Mouse (Mus musculus): Measurements from ENCODE around the gene D630036H23Rik.

D630036H23Rik gene

DNA sequence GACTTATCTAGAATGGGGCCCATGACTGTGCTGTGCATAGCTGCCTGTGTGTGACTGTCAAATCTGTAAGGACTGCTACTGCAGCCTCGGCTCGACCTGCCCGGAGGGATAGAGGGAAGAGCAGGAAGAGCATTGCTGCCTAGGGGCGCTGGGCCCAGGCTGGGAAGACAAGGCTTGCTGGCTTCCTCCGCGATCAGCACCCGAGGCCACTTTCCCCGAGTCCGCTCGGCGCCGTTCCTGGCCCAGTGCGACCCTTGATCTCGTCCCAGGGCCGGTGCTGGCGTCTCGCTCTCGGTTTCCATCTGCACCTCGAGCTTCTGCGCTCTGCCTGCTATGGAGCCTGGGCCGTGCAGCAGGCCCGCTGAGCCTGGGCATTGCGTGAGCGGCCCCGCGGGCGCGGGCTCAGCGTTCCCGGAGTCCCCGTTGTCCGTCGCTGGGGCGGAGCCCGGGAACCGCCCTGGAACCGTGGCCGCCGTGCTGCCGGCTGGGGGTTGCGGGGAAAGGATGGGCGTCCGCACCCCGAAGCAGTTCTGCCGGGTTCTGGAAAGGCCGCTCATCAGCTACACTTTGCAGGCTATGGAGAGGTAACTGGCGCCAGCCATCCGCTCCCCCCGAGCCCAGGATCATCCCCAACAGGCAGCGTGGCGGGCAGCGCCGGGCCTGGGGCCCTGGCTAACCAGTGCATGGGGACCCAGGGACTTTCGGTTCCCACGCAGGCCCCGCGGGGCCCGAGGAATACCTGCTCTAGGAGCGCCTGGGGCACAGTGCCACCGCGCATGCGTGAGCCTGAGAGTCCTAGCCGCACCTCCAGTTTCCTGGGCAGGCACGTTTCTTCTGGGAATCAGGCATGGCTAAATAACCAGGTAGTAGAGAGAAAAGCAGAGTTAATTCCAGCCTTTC lies at the start of gene D630036H23Rik, which contains the start of gene Ispd:
Gene D630036H23Rik, minus strand, starts transcription at position 741 of the 900 bp plus-strand sequence.
Gene Ispd, plus strand, starts transcription at position 10 of the 900 bp plus-strand sequence.
- DNase-seq (ENCODE audit: low spot score in 2 of 2) = peak; percentile 90 to 91

DNA sequence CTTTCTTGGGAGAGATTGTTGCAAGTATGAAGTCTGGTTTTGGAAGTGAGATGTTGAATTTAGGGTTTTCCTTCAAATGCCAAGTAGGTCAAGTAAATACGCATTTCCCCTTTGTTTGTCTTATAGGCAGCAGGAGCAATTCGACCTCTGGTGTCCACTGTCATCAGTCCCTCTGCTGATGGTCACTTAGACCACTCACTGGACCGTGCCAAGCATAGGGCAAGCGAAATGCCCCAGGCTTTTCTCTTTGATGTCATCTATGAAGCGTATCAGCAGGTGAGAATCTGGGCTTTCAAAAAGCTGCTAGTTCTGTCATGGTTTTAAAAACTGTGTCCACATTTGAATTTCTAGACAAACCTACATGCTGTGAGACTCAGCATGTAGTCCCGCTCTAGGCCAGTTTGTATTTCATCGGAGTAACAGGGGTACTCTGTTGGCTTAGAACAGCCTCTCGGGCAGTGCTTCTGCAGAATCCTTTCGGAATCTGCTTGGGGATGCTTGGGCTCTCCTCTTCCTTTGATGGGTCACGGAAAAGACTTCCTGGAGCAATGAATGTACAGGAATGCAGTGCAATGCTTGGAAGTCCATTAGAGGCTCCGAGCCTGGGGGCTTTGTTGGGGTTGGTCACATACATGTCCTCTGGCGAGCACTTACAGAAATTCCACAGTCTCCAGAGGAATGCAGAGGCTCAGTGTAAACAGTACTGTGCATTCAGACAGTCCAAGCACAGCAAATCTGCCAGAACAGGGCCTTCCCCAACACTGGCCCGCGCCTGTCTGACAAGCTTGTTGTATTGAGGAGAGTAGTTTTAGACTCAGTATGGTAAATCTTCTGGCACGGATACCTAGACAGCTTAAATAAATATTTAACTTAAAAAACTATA lies 44.4 kb upstream of the D630036H23Rik start:
- no peak for DNase-seq (ENCODE audit: low spot score in 2 of 2)

DNA sequence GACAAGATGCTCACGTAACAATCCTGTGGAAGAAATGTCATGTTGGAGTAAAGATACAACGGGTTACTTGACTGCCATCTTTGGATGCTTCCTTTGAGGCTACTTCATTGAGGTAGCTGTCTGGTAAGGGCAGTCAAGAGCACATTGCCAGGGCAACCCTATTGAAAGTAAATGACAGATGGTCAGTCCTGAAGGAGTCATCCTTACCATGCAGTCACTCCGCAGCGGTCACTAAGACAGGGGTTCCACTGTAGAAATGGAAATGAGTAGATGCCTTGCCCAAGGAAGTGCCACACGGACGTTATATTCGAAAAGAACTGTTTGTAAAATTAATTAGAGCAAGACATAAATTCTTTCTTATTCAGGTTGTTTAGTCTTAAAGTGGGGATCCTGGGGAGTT lies 43.3 kb upstream of the D630036H23Rik start:
- no peak for DNase-seq (ENCODE audit: low spot score in 2 of 2)

DNA sequence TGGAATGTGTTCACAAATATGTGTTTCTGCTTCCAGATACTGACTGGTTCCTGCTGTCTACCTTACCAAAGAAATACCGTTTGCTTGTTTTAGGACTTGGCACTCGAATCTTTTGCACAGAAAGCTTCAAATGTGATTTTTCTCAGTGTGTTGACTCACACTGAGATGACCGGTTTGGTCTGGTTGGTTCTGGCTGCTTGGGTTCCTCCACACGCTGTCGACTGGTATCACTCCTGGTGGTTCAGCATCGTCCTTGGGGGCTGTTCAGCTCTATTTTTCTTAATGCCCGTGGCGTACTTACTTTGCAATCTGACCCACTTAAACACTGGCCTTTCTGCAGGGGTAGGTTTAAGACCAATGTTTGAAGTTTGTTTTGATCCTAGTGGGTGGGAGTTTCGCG lies 41.7 kb upstream of the D630036H23Rik start:
- no peak for DNase-seq (ENCODE audit: low spot score in 2 of 2)

DNA sequence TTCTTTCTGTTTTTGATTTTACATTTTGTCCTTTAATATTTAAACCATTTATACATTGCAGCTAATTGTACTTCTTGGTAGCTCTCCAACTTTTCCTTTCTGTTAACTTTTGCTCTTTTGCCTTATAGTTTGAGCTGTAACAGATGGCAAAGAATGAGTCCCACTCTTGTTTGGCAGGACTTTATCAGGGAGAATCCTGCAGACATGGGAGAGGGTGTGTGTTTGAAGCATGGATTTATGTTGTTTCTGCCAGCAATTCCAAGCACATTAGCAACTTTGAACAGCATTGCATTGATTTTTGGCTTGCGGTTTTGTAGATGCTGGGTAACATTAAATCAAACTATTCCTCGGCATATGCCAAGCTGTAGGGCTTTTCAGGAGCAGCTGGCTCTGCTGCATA lies 13.1 kb upstream of the D630036H23Rik start:
- DNase-seq (ENCODE audit: low spot score in 2 of 2) = no peak

DNA sequence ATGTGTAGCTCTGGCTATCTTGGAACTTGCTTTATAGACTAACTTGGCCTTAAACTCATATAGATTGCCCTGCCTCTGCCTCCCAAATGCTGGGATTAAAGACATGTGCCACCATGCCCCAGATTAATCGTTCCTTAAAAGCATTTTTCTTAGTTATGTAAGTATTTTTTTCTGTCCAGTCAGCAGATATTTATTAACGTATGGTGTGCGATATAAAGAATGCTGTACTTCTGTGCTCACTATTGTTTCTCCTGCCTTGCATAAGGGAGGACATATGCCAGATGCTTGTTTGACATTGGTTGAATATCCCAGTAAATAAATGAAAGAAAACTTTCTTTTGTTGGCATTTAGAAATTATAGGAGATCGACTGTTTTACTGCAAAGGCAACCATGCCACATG lies 5.0 kb upstream of the D630036H23Rik start:
- DNase-seq (ENCODE audit: low spot score in 2 of 2) = no peak

DNA sequence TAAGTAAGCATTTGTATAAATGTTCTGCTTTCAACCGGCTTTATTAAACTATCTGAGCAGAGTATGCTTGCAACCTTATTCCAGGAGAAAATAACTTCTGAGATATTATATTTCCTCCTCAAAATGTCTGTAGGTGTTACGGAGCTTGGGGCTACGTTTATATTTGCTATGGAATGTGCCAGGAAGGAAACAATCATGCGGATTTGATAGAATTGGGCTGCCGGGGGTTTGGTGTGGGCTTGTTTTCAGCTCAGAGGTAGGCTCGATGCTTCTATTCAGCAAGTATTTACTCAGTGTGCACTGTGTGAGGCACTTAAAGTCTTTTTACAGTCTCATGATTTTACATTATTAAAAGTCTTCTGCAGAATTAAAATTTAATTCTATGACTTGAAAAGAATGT lies 3.4 kb upstream of the D630036H23Rik start:
- DNase-seq (ENCODE audit: low spot score in 2 of 2) = no peak

DNA sequence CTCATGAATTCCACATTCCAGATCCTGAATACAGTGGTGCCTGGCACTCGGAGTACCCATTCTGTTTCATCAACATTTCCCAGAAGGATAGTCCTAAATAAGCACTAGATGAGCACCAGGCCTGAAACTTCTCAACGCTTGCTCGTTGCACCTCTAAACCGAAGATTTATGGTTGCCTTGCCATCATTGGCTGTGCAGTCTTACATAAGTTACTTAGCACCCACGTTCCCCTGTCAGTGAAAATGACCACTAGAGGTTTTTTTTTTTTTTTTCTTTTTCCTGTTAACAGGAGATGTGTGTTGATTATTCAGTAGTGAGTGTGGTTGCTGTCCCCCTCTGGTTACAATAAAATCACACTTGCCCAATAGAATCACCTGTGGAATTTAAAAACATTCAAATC lies 1.2 kb downstream of the D630036H23Rik start:
- peak in 1 of 2 experiments; percentile 25 for DNase-seq (ENCODE audit: low spot score in 2 of 2)

DNA sequence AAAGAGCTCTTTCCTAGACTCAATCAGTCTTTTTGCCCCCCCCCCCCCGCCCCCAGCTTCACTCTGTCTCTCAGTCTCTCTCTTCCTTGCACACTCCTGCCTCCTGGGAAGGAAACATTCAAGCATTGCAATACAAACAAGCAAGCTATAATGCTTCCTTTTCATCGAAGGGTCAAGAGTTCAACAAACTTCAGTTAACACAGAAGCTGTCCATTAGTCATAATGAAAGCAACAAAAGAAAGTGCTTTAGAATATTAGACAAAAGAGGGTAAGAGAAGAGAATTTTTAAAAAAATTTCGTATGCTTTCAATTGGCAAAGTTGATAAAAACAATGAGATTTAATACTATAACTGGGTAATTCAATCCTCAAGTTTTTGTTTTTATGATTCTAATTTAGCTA lies 1.7 kb downstream of the D630036H23Rik start:
- DNase-seq (ENCODE audit: low spot score in 2 of 2) = no peak

DNA sequence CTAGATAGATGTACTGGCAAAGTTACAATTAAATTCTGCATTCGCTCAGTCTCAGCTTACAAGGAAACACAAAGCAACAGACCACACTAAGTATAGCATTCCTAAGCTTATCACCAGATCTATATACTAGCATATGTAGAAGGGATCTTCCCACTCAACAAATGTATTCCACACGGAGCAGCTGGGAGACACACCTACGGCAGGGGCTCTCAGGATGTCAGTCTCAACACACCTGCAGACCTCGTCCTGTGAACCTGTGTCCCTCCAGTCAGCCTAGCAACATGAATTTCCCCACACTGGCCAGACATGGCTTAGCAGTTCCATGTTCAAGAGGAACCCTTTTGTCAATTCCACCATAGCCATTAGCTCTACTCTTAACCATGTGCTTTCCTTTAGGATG lies 5.6 kb downstream of the D630036H23Rik start:
- DNase-seq (ENCODE audit: low spot score in 2 of 2) = peak; percentile 33 to 63

DNA sequence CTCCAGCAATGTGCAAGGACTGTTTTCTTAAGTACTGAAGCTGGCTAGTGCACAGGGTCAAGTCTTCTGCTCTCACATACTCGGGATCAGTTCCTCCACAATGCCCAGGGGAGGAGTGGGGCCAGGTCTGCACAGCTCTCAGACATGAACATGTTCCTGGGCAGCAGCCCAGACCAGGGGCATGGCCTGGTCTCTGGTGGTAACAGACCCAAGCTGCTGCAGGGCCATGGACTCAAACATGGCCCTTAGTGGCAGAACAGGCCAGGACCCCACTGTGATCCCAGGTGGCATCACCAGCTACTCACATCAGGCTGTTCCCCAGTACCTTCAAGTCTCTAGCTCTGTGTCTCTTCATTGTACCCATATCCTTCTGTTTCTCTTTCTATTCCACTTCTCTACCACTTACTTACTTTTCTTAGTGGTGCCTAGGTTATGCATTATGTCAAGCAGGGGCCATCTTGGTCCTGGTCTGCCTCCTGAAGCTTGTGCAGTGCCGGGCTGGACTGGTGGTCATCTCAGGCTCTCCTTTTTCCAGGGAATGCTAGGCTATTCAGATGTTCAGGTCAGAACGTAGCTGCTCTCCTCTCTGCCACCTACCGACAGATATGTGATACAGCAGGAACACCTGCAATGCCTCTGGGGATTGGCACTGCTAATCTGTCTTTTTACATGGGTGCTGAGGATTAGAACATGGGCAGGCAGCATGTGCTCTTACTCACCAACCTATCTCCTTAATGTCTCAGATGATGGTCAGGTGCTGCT lies 8.6 kb downstream of the D630036H23Rik start:
- no peak for DNase-seq (ENCODE audit: low spot score in 2 of 2)

DNA sequence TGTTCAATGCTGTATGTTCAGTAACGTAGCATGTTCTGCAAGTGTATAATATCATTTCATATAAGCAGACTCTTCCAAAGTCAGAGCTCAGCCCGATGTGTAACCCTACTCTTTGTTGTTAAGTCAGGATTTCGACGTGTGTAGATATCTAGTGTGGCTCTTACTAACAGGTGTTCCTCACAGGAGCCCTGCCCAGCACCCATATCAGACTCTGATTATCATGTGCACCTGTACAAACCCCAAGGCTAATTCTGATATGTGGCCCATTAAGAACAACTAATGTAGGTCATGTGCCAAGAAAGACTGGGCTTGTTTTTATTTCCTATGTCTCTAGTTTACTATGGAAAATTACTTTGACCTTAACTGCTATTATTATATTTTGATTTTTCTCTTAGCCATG lies 18.0 kb downstream of the D630036H23Rik start:
- no peak for DNase-seq (ENCODE audit: low spot score in 2 of 2)

DNA sequence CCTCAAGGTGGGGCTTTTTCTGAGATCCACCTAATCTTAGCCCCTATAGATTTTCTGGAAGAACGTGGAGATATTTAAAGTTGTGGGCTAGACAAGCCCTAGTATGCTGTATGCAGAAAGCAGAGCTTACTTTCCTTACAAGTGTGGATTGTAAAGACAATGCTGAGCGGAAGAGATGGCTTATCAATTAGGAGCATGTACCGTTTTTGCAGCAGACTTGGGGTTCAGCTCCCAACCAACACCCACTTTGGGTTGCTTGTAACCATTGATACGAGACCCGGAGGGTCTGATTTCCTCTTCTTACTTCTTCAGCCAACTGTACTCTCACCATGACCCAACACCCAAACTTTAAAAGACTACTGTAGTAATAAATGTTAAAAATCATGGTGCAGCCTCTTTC lies 21.3 kb downstream of the D630036H23Rik start:
- no peak for DNase-seq (ENCODE audit: low spot score in 2 of 2)

DNA sequence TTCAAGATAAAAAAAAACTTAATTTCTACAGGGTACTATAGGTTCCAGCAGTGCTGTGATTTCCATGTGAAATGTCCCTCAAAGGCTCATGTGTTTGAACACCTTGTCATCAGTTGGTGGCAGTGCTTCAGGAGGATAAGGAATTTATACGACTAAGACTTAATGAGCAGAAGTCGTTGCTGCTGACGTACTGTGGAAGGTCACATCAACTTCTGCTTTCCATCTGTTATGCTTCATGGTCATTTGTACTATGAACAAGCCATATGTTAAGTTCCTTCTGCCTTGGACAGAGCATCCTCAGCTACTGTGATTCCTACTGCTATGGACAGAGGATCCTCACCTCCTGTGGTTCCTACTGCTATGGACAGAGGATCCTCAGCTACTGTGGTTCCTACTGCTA lies 21.9 kb downstream of the D630036H23Rik start:
- DNase-seq (ENCODE audit: low spot score in 2 of 2) = no peak

DNA sequence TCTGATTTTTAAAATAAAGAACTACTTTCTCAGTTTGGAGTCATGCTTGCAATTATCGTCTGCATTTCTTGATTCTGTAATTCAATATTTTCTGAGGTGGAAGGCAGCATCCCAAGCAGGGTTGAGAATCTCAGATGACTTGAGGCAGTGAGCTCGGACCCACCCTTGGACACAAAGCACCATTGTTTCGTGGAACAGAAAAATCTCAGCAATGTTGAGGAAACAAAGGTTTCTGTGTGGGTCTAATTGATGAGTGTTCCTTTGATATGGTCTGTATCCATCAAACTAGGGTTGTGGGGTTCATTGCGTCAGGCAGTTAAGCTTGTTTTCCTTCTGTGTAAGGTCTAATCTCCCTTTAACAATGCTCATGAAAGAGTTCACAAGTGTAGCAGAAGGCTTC lies 37.9 kb downstream of the D630036H23Rik start:
- DNase-seq (ENCODE audit: low spot score in 2 of 2) = no peak

DNA sequence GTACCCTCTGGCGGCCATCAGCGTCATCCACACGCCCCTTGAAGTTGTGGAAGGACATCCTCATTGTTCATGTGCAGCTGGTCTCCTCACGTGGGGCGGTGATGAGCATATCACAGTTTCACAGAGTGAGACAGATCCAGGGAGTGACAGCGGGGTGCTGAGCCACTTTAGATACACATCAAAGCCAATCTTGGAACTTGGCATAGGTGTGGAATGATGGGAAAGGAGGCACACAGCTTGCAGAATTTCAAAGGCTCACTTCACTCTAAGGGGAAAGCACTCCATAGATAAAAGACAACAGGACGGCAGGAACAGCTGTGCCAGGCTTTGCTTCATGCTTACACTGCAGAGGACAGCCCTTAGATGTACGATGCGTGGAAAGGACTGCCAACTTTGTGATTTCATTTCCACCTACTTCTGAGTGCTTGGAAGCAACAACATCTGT lies 48.1 kb downstream of the D630036H23Rik start:
- DNase-seq (ENCODE audit: low spot score in 2 of 2) = peak in 1 of 2 experiments; percentile 21

DNA sequence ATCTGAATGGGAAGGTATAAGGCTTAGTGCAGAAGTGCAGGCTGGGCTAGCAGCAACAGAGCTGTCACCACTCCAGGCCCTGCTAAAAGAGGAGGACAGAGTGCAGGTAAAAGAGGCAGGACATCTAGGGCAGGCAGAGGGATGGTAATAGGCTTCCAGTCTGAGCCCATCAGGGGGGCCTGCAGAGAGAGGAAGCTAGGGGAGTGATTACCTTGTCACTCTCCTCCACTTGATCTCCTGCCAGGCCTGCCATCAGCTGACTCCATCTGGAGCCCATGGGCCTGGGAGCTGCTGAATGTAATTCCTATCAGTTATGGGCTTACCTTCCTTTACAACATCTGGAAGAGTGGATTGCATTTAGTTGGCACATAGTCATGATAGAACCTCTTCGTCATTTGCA lies 49.3 kb downstream of the D630036H23Rik start:
- no peak for DNase-seq (ENCODE audit: low spot score in 2 of 2)

Measured in right cerebral cortex, postnatal 10 days (tissue).